Mouse (Mus musculus): ENCODE data around the gene Sphk2. TPM values are rescaled to one million over a fixed set of nuclear protein-coding genes. Genes with fewer than 3 reads are reported as not detected.

Gene Sphk2
- polyA plus RNA-seq, 1 experiment, result 16.9 TPM

DNA sequence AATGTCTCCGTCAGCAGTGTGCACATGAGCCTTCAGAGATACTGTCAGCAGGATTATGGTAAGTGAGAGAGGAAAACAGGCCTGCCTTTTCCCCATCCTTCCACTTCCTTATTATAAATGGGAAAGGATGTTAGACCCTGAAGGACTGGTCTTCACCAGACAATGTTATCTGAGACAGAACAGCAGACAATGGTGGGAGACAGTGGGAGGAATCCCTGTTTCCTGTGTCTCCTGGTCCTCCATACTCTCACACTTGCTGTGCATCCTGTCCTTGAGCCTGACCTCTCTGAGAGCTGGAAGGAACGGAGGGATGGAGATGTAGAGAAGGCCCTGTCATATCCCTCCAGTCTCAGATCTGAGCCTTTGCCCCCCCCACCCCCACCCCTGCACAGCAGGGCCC, 25.4 kb downstream of the Sphk2 start:
- Histone ChIP-seq H3K36me3 (ENCODE audit: control insufficient read depth, insufficient read depth) (no peaks in the 10 kb centered on the region), H3K27me3 (ENCODE audit: control insufficient read depth, insufficient read depth, insufficient read length) (no peaks in the 10 kb centered on the region), H3ac (ENCODE audit: control insufficient read depth, insufficient read length, low read depth) (no peak overlapping the region), H3K4me3 (ENCODE audit: insufficient read depth, poor library complexity, severe bottlenecking) (no peak overlapping the region), H3K79me2 (ENCODE audit: control insufficient read depth, insufficient read depth) (no peaks in the 10 kb centered on the region), H3K79me3 (ENCODE audit: low read depth) (no peaks in the 10 kb centered on the region)
- TF ChIP-seq CEBPB (IDR thresholded peaks at IDR 0.05; ENCODE audit: low read depth), result no peak
- TF ChIP-seq MYOD1 (IDR thresholded peaks at IDR 0.05; ENCODE audit: control insufficient read depth, insufficient read length, low read depth), result no peak
- TF ChIP-seq CTCF (IDR thresholded peaks at IDR 0.05; ENCODE audit: control insufficient read depth, insufficient read depth, insufficient read length), result no peak
- TF ChIP-seq USF1 (IDR thresholded peaks at IDR 0.05; ENCODE audit: low read depth), result no peak
- no peak for TF ChIP-seq MYOG (IDR thresholded peaks at IDR 0.05; ENCODE audit: control insufficient read depth, extremely low read depth, insufficient read length)
- TF ChIP-seq FOSL1 (IDR thresholded peaks at IDR 0.05; ENCODE audit: insufficient read depth, low read length, poor library complexity, severe bottlenecking), result no peak
- no peak for TF ChIP-seq MAX (IDR thresholded peaks at IDR 0.05)

DNA sequence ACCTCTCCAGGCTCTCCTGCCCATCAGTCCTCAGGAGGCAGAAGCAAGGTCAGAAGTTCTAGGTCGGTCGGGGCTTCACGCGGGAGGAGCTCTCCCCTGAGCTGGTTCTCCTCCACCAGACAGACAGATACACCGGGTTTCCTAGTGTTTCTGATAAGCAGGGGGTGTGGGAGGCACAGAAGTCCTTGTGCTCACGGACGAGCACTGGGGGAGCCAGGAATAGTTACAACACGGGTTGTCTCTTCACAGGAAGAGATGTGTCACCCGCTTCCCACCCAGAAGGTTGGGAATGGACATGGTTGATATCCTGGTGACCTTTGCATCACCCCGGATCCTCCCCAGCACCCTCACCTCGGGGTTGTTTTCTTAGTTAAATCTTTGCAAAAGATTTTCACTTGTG, 28.0 kb downstream of the Sphk2 start:
- Histone ChIP-seq H3K79me2 (ENCODE audit: control insufficient read depth, insufficient read depth) (no peaks in the 10 kb centered on the region), H3K4me3 (ENCODE audit: insufficient read depth, poor library complexity, severe bottlenecking) (no peak overlapping the region), H3K27me3 (ENCODE audit: control insufficient read depth, insufficient read depth, insufficient read length) (no peaks in the 10 kb centered on the region), H3ac (ENCODE audit: control insufficient read depth, insufficient read length, low read depth) (no peak overlapping the region), H3K79me3 (ENCODE audit: low read depth) (no peaks in the 10 kb centered on the region), H3K36me3 (ENCODE audit: control insufficient read depth, insufficient read depth) (no peaks in the 10 kb centered on the region)
- no peak for TF ChIP-seq CTCF (IDR thresholded peaks at IDR 0.05; ENCODE audit: control insufficient read depth, insufficient read depth, insufficient read length)
- TF ChIP-seq FOSL1 (IDR thresholded peaks at IDR 0.05; ENCODE audit: insufficient read depth, low read length, poor library complexity, severe bottlenecking), result no peak
- no peak for TF ChIP-seq CEBPB (IDR thresholded peaks at IDR 0.05; ENCODE audit: low read depth)
- TF ChIP-seq USF1 (IDR thresholded peaks at IDR 0.05; ENCODE audit: low read depth), result no peak
- no peak for TF ChIP-seq MYOG (IDR thresholded peaks at IDR 0.05; ENCODE audit: control insufficient read depth, extremely low read depth, insufficient read length)
- no peak for TF ChIP-seq MAX (IDR thresholded peaks at IDR 0.05)
- no peak for TF ChIP-seq MYOD1 (IDR thresholded peaks at IDR 0.05; ENCODE audit: control insufficient read depth, insufficient read length, low read depth)

- Histone ChIP-seq H3K27me3 (ENCODE audit: control insufficient read depth, insufficient read depth, insufficient read length) (no peaks in the 10 kb centered on the region), H3ac (ENCODE audit: control insufficient read depth, insufficient read length, low read depth) (no peak overlapping the region), H3K4me3 (ENCODE audit: insufficient read depth, poor library complexity, severe bottlenecking) (no peak overlapping the region), H3K79me2 (ENCODE audit: control insufficient read depth, insufficient read depth) (no peaks in the 10 kb centered on the region), H3K36me3 (ENCODE audit: control insufficient read depth, insufficient read depth) (no peaks in the 10 kb centered on the region), H3K79me3 (ENCODE audit: low read depth) (no peaks in the 10 kb centered on the region)
- TF ChIP-seq MYOD1 (IDR thresholded peaks at IDR 0.05; ENCODE audit: control insufficient read depth, insufficient read length, low read depth) (no peak), CTCF (IDR thresholded peaks at IDR 0.05; ENCODE audit: control insufficient read depth, insufficient read depth, insufficient read length) (no peak), FOSL1 (IDR thresholded peaks at IDR 0.05; ENCODE audit: insufficient read depth, low read length, poor library complexity, severe bottlenecking) (no peak), USF1 (IDR thresholded peaks at IDR 0.05; ENCODE audit: low read depth) (no peak), MAX (IDR thresholded peaks at IDR 0.05) (no peak), MYOG (IDR thresholded peaks at IDR 0.05; ENCODE audit: control insufficient read depth, extremely low read depth, insufficient read length) (no peak), CEBPB (IDR thresholded peaks at IDR 0.05; ENCODE audit: low read depth) (no peak)
Observed at GRCm38 (mm10) chr7:45689099-45689498, 28.7 kb downstream of the Sphk2 start.

DNA sequence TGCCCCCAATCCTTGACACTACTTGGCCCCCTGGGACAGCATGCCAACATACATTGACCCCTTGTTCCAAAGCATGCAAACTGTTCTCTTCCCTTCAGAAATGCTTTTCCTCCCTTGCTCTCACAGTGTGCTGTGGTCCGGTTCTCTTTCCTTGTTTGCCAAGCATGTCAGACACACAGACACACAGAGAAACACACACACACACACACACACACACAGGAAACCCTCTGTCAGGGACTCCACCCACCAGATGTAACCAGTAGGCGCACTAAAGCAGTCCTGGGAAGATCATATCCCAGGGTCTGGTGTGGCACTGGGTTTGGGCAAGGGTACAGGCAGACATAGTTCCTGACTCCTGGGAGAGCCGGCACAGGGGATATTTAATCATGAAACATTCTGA, 31.0 kb downstream of the Sphk2 start:
- no peaks in the 10 kb centered on the region for H3K79me3 ChIP-seq (ENCODE audit: low read depth)
- no peaks in the 10 kb centered on the region for H3K79me2 ChIP-seq (ENCODE audit: control insufficient read depth, insufficient read depth)
- no peak for TF ChIP-seq CEBPB (IDR thresholded peaks at IDR 0.05; ENCODE audit: low read depth)
- TF ChIP-seq FOSL1 (IDR thresholded peaks at IDR 0.05; ENCODE audit: insufficient read depth, low read length, poor library complexity, severe bottlenecking), result no peak
- TF ChIP-seq MYOG (IDR thresholded peaks at IDR 0.05; ENCODE audit: control insufficient read depth, extremely low read depth, insufficient read length), result no peak
- no peak for TF ChIP-seq USF1 (IDR thresholded peaks at IDR 0.05; ENCODE audit: low read depth)
- TF ChIP-seq MYOD1 (IDR thresholded peaks at IDR 0.05; ENCODE audit: control insufficient read depth, insufficient read length, low read depth), result no peak
- TF ChIP-seq MAX (IDR thresholded peaks at IDR 0.05), result no peak
- TF ChIP-seq CTCF (IDR thresholded peaks at IDR 0.05; ENCODE audit: control insufficient read depth, insufficient read depth, insufficient read length), result no peak
- no peak overlapping the region for H3ac ChIP-seq (ENCODE audit: control insufficient read depth, insufficient read length, low read depth)
- no peaks in the 10 kb centered on the region for H3K36me3 ChIP-seq (ENCODE audit: control insufficient read depth, insufficient read depth)
- no peak overlapping the region for H3K4me3 ChIP-seq (ENCODE audit: insufficient read depth, poor library complexity, severe bottlenecking)
- no peaks in the 10 kb centered on the region for H3K27me3 ChIP-seq (ENCODE audit: control insufficient read depth, insufficient read depth, insufficient read length)

- no peaks in the 10 kb centered on the region for H3K27me3 ChIP-seq (ENCODE audit: control insufficient read depth, insufficient read depth, insufficient read length)
- TF ChIP-seq CEBPB (IDR thresholded peaks at IDR 0.05; ENCODE audit: low read depth) (no peak), CTCF (IDR thresholded peaks at IDR 0.05; ENCODE audit: control insufficient read depth, insufficient read depth, insufficient read length) (no peak), MAX (IDR thresholded peaks at IDR 0.05) (no peak), USF1 (IDR thresholded peaks at IDR 0.05; ENCODE audit: low read depth) (no peak), MYOG (IDR thresholded peaks at IDR 0.05; ENCODE audit: control insufficient read depth, extremely low read depth, insufficient read length) (no peak), MYOD1 (IDR thresholded peaks at IDR 0.05; ENCODE audit: control insufficient read depth, insufficient read length, low read depth) (no peak), FOSL1 (IDR thresholded peaks at IDR 0.05; ENCODE audit: insufficient read depth, low read length, poor library complexity, severe bottlenecking) (no peak)
- H3K4me3 ChIP-seq (ENCODE audit: insufficient read depth, poor library complexity, severe bottlenecking), result no peak overlapping the region
- no peaks in the 10 kb centered on the region for H3K79me3 ChIP-seq (ENCODE audit: low read depth)
- no peak overlapping the region for H3ac ChIP-seq (ENCODE audit: control insufficient read depth, insufficient read length, low read depth)
- no peaks in the 10 kb centered on the region for H3K79me2 ChIP-seq (ENCODE audit: control insufficient read depth, insufficient read depth)
- no peaks in the 10 kb centered on the region for H3K36me3 ChIP-seq (ENCODE audit: control insufficient read depth, insufficient read depth)
Observed at GRCm38 (mm10) chr7:45685811-45686210, 32.0 kb downstream of the Sphk2 start.
